Mouse (Mus musculus): ENCODE results near the gene Plbd1.

DNA sequence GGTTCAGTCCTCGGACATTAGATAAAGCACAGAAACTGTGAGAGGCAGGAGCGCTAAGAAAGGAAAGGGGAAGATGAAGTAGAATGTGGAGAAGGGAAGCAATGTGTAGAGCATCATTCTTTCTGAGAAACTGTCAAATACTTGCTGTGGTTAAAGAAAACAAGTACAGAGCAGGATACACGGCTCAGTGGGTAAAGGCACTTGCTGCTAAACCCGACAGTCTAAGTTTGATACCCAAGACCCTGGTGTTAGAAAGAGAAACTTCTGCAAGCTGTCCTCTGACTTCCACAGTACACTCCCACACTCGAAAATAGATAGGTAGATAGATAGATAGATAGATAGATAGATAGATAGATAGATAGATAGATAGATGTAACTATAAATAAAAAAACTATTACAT lies 8.4 kb downstream of the Plbd1 start:
- TF ChIP-seq POLR2A (IDR thresholded peaks at IDR 0.05; ENCODE audit: low read depth, low read length), result no peak
- TF ChIP-seq CTCF (IDR thresholded peaks at IDR 0.05; ENCODE audit: extremely low read depth, insufficient read depth, insufficient read length, insufficient replicate concordance), result no peak

Measured in spleen, adult 2 months (tissue).